Mouse (Mus musculus): ENCODE results near the gene Gpr146. TPM values are rescaled to one million over a fixed set of nuclear protein-coding genes. Genes with fewer than 3 reads are reported as not detected.
"Not testable (repeated sequence)": the region's sequence is repeated elsewhere in the genome, so short reads cannot be mapped to it uniquely, and the experiment has no call there.

Gpr146 gene
- polyA plus RNA-seq (2015; fragmentation: Nextera tagmentation; extraction: Ambion mirVana), result 20.6 and 24.1 TPM in 2 replicates

DNA sequence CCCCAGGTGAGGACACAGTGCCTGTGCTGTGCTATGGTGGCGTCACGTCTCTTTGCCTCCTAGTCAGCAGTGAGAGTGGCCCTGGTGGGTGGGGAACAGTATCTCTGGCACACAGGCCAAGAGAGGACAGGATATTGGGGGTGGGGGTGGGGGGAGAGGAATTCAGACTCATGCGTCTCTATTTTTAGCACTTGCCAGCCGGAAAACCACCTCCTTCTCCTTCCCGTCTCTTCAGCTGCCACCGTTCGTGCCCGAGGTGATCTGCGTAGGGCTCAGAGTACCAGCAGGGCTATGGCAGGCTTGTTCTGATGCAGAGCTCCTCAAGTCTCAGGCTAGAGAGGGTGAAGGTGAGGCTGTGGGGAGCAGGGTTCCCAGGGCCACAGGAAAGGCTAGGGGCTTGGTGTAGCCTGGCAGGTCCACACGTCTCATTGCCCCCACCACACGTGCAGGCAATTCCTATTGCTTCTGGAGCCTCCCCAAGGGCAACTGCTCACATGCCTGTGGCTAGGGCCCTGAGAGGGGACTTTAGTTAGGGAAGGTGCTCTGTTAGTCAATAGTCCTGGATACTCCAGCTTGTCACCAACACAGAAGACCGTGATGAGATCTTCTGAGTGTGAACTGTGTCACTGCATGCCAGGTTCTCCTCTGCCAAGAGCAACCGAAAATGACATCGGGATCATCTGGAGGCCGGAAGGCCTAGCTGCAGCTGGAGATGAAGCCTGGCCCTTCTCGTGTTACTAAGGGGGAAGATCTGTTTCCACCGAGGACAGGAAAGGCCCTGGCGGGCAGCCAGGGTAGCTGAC, at the start of gene Gpr146:
Gpr146 (plus strand) TSS at position 230 of the 803 bp plus-strand sequence.
- H3K4me3 ChIP-seq (ENCODE audit: low read depth, low read length), result peak within 1 kb of the TSS; percentile 5; the same call in 1 of the 2 replicates
- peak within 1 kb of the TSS; percentile 96 for H3K4me2 ChIP-seq (ENCODE audit: low read depth, low read length)
- H3K36me3 ChIP-seq (ENCODE audit: control insufficient read depth, insufficient read depth), result no peaks in the 10 kb centered on the region
- WGBS (ENCODE audit: insufficient replicate concordance), result 23% methylated on average over 18 of the region's 18 CpGs
- no peaks in the 10 kb centered on the region for H3K27me3 ChIP-seq (ENCODE audit: control insufficient read depth, insufficient read depth, low read depth, low read length)
- H3K27ac ChIP-seq (ENCODE audit: low read length), result peak within 1 kb of the TSS; percentile 100
- H3K4me1 ChIP-seq (ENCODE audit: control insufficient read depth, low read depth, low read length), result peaks cover 75% of the 10 kb centered on the region
- no peaks in the 10 kb centered on the region for H3K9me3 ChIP-seq (replicated peaks; ENCODE audit: control insufficient read depth, low read length)
- ATAC-seq (ENCODE audit: low read depth), result peak; percentile 12
- H3K9ac ChIP-seq (ENCODE audit: low read depth, low read length), result peak within 1 kb of the TSS; percentile 54

DNA sequence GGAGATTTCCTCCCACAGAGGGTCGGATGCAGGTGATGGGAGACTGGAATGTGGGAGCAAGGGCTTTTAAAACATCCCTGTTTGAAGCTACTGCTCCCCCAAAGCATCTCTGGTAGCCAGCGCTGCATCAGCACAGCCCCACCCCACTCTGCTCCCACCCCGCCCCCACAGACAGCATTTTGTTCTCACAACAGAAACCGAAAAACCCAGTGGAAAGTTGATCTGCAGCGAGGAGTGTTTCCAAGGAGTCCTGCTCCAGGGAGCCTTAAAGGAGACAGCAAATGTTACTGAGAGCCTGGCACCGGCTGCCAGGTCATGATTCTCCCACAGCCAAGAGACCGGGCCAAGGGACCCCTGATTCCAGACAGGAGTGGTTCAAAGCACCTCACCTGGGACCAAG, 46.7 kb upstream of the Gpr146 start:
- H3K36me3 ChIP-seq (ENCODE audit: control insufficient read depth, insufficient read depth), result no peaks in the 10 kb centered on the region
- no peak for ATAC-seq (ENCODE audit: low read depth)
- H3K4me3 ChIP-seq (ENCODE audit: low read depth, low read length), result no peak overlapping the region
- no peaks in the 10 kb centered on the region for H3K9me3 ChIP-seq (replicated peaks; ENCODE audit: control insufficient read depth, low read length)
- 67% methylated on average over 7 of the region's 7 CpGs for WGBS (ENCODE audit: insufficient replicate concordance)
- peaks cover 8% of the 10 kb centered on the region for H3K4me1 ChIP-seq (ENCODE audit: control insufficient read depth, low read depth, low read length)
- H3K27ac ChIP-seq (ENCODE audit: low read length), result no peak overlapping the region
- H3K4me2 ChIP-seq (ENCODE audit: low read depth, low read length), result no peak overlapping the region
- no peaks in the 10 kb centered on the region for H3K27me3 ChIP-seq (ENCODE audit: control insufficient read depth, insufficient read depth, low read depth, low read length)
- H3K9ac ChIP-seq (ENCODE audit: low read depth, low read length), result no peak overlapping the region

DNA sequence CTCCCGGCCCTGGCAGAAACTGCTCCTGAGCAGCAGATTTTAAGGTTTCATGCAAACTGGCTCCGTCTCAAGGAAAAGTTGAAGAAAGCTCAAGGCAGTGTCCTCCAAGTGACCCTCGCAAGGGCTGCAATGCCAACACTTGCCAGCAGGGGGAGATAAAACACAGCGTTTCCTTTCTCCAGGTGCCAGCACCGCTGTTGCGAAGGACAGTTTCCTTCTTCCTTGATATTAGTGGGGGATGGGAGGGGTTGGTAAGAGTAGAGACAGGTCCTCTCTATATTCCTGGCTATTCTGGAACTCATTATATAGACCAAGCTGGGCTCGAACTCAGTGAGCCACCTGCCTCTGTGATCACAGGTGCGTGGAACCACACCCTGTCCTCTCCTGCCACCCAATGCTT, 45.8 kb upstream of the Gpr146 start:
- Histone ChIP-seq H3K27ac (ENCODE audit: low read length) (no peak overlapping the region), H3K4me1 (ENCODE audit: control insufficient read depth, low read depth, low read length) (peaks cover 5% of the 10 kb centered on the region), H3K9me3 (replicated peaks; ENCODE audit: control insufficient read depth, low read length) (no peaks in the 10 kb centered on the region), H3K27me3 (ENCODE audit: control insufficient read depth, insufficient read depth, low read depth, low read length) (no peaks in the 10 kb centered on the region), H3K9ac (ENCODE audit: low read depth, low read length) (no peak overlapping the region), H3K36me3 (ENCODE audit: control insufficient read depth, insufficient read depth) (no peaks in the 10 kb centered on the region; the same call in 1 of the 2 replicates), H3K4me2 (ENCODE audit: low read depth, low read length) (no peak overlapping the region), H3K4me3 (ENCODE audit: low read depth, low read length) (no peak overlapping the region)
- 17% methylated on average over 8 of the region's 8 CpGs for WGBS (ENCODE audit: insufficient replicate concordance)
- ATAC-seq (ENCODE audit: low read depth), result no peak

DNA sequence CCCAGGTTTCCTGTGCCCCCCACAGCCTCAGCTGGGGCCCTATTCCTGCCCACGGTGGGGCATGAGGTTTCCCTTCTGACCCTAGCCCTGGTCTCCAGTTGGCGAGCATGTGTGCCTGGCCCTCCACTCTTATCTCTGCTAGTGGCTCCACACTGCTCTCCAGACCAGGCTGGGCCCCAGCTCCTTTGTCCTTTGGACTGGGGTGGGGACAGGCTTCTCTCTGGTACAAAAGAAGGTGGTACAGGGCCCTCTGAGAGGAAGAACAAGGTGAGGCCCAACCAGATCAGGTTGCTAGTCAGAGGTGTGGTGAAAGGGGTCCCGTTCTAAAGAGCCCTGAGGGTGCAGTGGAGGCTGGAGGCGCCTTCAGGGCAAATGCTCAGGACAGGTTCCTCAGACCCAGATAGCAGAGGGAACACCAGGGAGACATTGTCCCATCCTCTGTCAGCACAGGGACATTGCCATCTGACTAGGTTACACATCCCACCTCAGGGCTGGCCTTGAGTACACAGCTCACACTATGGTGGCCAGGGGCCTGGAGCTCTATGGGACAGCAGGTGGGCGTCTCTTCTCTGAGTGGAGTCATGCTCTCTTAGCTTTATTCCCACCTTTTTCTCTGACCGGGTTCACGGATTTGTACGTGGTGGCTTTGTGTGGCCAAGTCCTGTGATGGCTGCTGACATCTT, 44.8 kb upstream of the Gpr146 start:
- Histone ChIP-seq H3K4me2 (ENCODE audit: low read depth, low read length) (no peak overlapping the region), H3K27me3 (ENCODE audit: control insufficient read depth, insufficient read depth, low read depth, low read length) (no peaks in the 10 kb centered on the region), H3K9me3 (replicated peaks; ENCODE audit: control insufficient read depth, low read length) (no peaks in the 10 kb centered on the region), H3K4me1 (ENCODE audit: control insufficient read depth, low read depth, low read length) (peaks cover 3% of the 10 kb centered on the region), H3K27ac (ENCODE audit: low read length) (no peak overlapping the region), H3K36me3 (ENCODE audit: control insufficient read depth, insufficient read depth) (peaks cover 4% of the 10 kb centered on the region), H3K4me3 (ENCODE audit: low read depth, low read length) (no peak overlapping the region), H3K9ac (ENCODE audit: low read depth, low read length) (no peak overlapping the region)
- ATAC-seq (ENCODE audit: low read depth), result peak; percentile 68
- WGBS (ENCODE audit: insufficient replicate concordance), result 65% methylated on average over 8 of the region's 8 CpGs

DNA sequence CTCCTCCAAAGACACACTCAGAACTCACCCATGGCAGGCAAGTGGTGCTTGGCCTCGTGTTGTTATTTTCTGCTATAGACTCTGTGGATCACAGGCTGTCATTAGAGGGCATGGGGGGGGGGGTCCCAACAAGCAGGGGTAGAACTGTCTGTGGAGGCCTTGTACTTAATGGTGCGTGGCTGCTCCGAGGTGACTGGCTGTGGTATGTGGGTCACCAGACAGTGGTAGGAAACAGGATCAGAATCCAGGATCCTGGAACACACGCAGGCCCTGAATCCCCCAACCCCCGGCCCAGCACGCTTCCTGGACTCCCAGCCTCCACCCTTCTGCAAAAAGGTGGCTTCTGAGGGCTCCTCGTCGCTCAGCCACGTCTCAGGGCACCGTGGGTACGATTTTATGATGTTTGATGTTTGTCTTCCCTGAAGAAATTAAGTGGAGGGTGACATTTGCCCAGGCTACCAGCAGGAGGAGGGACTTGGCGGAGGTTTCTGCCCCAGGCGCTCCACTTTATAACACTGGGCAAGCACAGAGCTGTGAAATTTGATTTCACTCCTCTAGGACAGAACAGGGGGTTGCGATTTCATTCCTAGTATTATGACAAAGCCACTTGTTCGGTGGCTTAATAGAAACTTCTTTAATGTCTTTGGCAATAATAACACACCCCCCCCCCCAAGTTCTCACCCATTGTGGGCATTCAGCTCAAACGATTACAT, 44.0 kb upstream of the Gpr146 start:
- WGBS (ENCODE audit: insufficient replicate concordance), result 78% methylated on average over 16 of the region's 16 CpGs
- no peak for ATAC-seq (ENCODE audit: low read depth)
- no peak overlapping the region for H3K4me3 ChIP-seq (ENCODE audit: low read depth, low read length)
- no peaks in the 10 kb centered on the region for H3K27me3 ChIP-seq (ENCODE audit: control insufficient read depth, insufficient read depth, low read depth, low read length)
- no peak overlapping the region for H3K4me2 ChIP-seq (ENCODE audit: low read depth, low read length)
- H3K9ac ChIP-seq (ENCODE audit: low read depth, low read length), result no peak overlapping the region
- H3K9me3 ChIP-seq (replicated peaks; ENCODE audit: control insufficient read depth, low read length), result no peaks in the 10 kb centered on the region
- no peak overlapping the region for H3K27ac ChIP-seq (ENCODE audit: low read length)
- peaks cover 7% of the 10 kb centered on the region for H3K36me3 ChIP-seq (ENCODE audit: control insufficient read depth, insufficient read depth)
- peaks cover 3% of the 10 kb centered on the region for H3K4me1 ChIP-seq (ENCODE audit: control insufficient read depth, low read depth, low read length)

DNA sequence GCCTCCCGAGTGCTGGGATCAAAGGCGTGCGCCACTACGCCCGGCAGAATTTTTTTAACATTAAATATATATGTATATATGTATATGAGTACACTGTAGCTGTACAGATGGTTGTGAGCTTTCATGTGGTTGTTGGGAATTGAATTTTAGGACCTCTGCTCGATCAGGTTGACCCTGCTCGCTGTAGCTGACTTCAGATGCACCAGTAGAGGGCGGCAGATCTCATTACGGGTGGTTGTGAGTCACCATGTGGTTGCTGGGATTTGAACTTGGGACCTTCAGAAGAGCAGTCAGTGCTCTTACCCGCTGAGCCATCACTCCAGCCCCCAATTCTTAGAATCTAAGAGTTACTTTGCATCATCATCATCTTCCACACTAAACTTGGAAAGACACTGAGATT, 43.1 kb upstream of the Gpr146 start:
- H3K4me2 ChIP-seq (ENCODE audit: low read depth, low read length); H3K9me3 ChIP-seq (replicated peaks; ENCODE audit: control insufficient read depth, low read length); H3K4me1 ChIP-seq (ENCODE audit: control insufficient read depth, low read depth, low read length); H3K9ac ChIP-seq (ENCODE audit: low read depth, low read length); ATAC-seq (ENCODE audit: low read depth); H3K4me3 ChIP-seq (ENCODE audit: low read depth, low read length); H3K36me3 ChIP-seq (ENCODE audit: control insufficient read depth, insufficient read depth); H3K27ac ChIP-seq (ENCODE audit: low read length); H3K27me3 ChIP-seq (ENCODE audit: control insufficient read depth, insufficient read depth, low read depth, low read length): not testable (repeated sequence)
- 80% methylated on average over 10 of the region's 10 CpGs for WGBS (ENCODE audit: insufficient replicate concordance)

DNA sequence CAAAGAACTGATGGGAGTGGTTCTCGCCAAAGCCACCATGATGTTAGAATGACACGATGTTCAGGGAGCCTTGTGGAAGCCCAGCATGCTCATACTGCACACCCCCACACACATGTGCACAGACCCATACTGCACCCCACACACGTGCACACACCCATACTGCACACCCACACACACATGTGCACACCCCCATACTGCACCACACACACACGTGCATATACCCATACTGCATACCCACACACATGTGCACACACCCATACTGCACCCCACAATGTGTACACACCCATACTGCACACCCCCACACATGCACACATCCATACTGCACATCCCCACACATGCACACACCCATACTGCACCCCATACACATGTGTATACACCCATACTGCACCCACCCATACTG, 41.9 kb upstream of the Gpr146 start:
- ATAC-seq (ENCODE audit: low read depth), result no peak
- no peaks in the 10 kb centered on the region for H3K27me3 ChIP-seq (ENCODE audit: control insufficient read depth, insufficient read depth, low read depth, low read length)
- peaks cover 3% of the 10 kb centered on the region for H3K4me1 ChIP-seq (ENCODE audit: control insufficient read depth, low read depth, low read length)
- H3K27ac ChIP-seq (ENCODE audit: low read length), result no peak overlapping the region
- H3K4me2 ChIP-seq (ENCODE audit: low read depth, low read length), result no peak overlapping the region
- WGBS (ENCODE audit: insufficient replicate concordance), result 81% methylated on average over 4 of the region's 4 CpGs
- peaks cover 7% of the 10 kb centered on the region for H3K36me3 ChIP-seq (ENCODE audit: control insufficient read depth, insufficient read depth)
- H3K9ac ChIP-seq (ENCODE audit: low read depth, low read length), result no peak overlapping the region
- no peaks in the 10 kb centered on the region for H3K9me3 ChIP-seq (replicated peaks; ENCODE audit: control insufficient read depth, low read length)
- H3K4me3 ChIP-seq (ENCODE audit: low read depth, low read length), result no peak overlapping the region

DNA sequence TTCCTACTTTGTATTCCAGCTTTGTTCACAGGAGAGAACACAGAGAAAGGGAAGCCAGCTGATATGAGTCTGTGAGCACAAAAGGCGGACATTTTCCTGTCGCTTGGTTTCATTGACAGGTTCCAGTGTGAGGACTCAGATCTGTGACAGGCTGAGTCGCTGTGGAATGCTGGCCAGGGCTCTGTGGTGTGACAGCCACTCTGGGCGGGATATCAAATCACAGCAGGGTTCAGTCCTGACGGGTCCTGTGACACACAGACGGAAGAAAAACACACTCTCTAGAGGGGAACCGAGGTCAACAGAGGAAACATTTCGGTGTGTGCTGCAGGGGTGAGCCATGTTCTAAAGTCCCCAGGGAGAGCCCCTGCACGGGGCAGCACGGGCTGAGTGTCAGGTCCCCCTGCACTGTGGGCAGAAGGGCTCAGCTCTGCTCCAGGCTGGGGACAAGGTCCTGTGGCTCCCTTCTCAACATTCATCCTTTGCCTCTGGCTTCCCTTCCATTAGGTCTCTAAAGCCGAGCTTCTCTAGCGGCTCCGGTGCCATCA, 39.6 kb upstream of the Gpr146 start:
- H3K9ac ChIP-seq (ENCODE audit: low read depth, low read length), result no peak overlapping the region
- 69% methylated on average over 13 of the region's 13 CpGs for WGBS (ENCODE audit: insufficient replicate concordance)
- peaks cover 10% of the 10 kb centered on the region for H3K36me3 ChIP-seq (ENCODE audit: control insufficient read depth, insufficient read depth)
- no peak overlapping the region for H3K4me2 ChIP-seq (ENCODE audit: low read depth, low read length)
- H3K27ac ChIP-seq (ENCODE audit: low read length), result no peak overlapping the region
- no peaks in the 10 kb centered on the region for H3K4me1 ChIP-seq (ENCODE audit: control insufficient read depth, low read depth, low read length)
- H3K4me3 ChIP-seq (ENCODE audit: low read depth, low read length), result no peak overlapping the region
- no peak for ATAC-seq (ENCODE audit: low read depth)
- H3K9me3 ChIP-seq (replicated peaks; ENCODE audit: control insufficient read depth, low read length), result no peaks in the 10 kb centered on the region
- H3K27me3 ChIP-seq (ENCODE audit: control insufficient read depth, insufficient read depth, low read depth, low read length), result no peaks in the 10 kb centered on the region
